In genomic region chr7:81565381-81566055, GRCm38 (mm10) we compare ENCODE assay signal across 9 mouse cellular contexts. TPM values are rescaled to one million over a fixed set of nuclear protein-coding genes. Genes with fewer than 3 reads are reported as not detected.
DNase-seq lines count a peak whose midpoint lies in the region; ATAC-seq lines count a peak whose summit lies in the region.
"Had no signal": no experiment of that assay in that cellular context is flagged by ENCODE, and none has a peak within 500 bp of the region (broad histone marks: within the 10 kb centered on the region; RNA-seq: fewer than 3 reads in every experiment).

No protein-coding gene starts in this region.

- H3K27me3 ChIP-seq in forebrain, embryonic 13.5 days = no peaks in the 10 kb centered on the region
- H3K27me3 ChIP-seq in forebrain, embryonic 10.5 days (ENCODE audit: poor library complexity, severe bottlenecking) = no peaks in the 10 kb centered on the region
- no peaks in the 10 kb centered on the region for H3K27me3 ChIP-seq in neural tube, embryonic 13.5 days

- peak; percentile 87 for ATAC-seq in forebrain, embryonic 13.5 days
- no peak for ATAC-seq in neural tube, embryonic 13.5 days (ENCODE audit: low read depth)

- no peak for DNase-seq in forebrain, embryonic 10.5 days (ENCODE audit: extremely low spot score, low spot score)
- no peak for DNase-seq in neural tube, embryonic 10.5 days (ENCODE audit: extremely low spot score, low spot score)
- peak; percentile 48 to 68 for DNase-seq in layer of hippocampus, adult 8-10 months (ENCODE audit: low spot score in 2 of 2)
- DNase-seq in right cerebral cortex, postnatal 36 days (ENCODE audit: low spot score in 2 of 2) = peak; percentile 16 to 36
- DNase-seq in kidney, adult 8-10 months = no peak
- no peak for DNase-seq in thymus, postnatal 14 days

- peaks cover 18% of the 10 kb centered on the region for H3K4me1 ChIP-seq in forebrain, embryonic 13.5 days
- H3K4me1 ChIP-seq in forebrain, embryonic 10.5 days = no peaks in the 10 kb centered on the region
- H3K4me1 ChIP-seq in neural tube, embryonic 13.5 days (replicated peaks) = peaks cover 2% of the 10 kb centered on the region; the same call in 1 of the 2 replicates

- no peaks in the 10 kb centered on the region for H3K36me3 ChIP-seq in forebrain, embryonic 13.5 days (ENCODE audit: poor library complexity, severe bottlenecking)
- H3K36me3 ChIP-seq in forebrain, embryonic 10.5 days (replicated peaks) = no peaks in the 10 kb centered on the region
- H3K36me3 ChIP-seq in neural tube, embryonic 13.5 days = no peaks in the 10 kb centered on the region

- H3K9ac ChIP-seq in forebrain, embryonic 13.5 days = no peak overlapping the region
- 0 out of 2 replicates have a peak overlapping the region, but pooled peaks have one; percentile 31 for H3K9ac ChIP-seq in neural tube, embryonic 13.5 days

- no peak overlapping the region for H3K4me3 ChIP-seq in forebrain, embryonic 13.5 days
- no peak overlapping the region for H3K4me3 ChIP-seq in forebrain, embryonic 10.5 days
- no peak overlapping the region for H3K4me3 ChIP-seq in neural tube, embryonic 13.5 days
- H3K4me3 ChIP-seq: erythroblast, embryonic 14.5 days had no signal

- WGBS in forebrain, embryonic 13.5 days = 67% methylated on average over 7 of the region's 7 CpGs
- 74% methylated on average over 7 of the region's 7 CpGs for WGBS in forebrain, embryonic 10.5 days
- WGBS in neural tube, embryonic 13.5 days = 66% methylated on average over 7 of the region's 7 CpGs

- no peaks in the 10 kb centered on the region for H3K9me3 ChIP-seq in forebrain, embryonic 13.5 days (replicated peaks)
- no peaks in the 10 kb centered on the region for H3K9me3 ChIP-seq in forebrain, embryonic 10.5 days
- H3K9me3 ChIP-seq in neural tube, embryonic 13.5 days = no peaks in the 10 kb centered on the region

- H3K4me2 ChIP-seq in forebrain, embryonic 13.5 days = no peak overlapping the region
- H3K4me2 ChIP-seq in neural tube, embryonic 13.5 days = no peak overlapping the region

- peak overlapping the region; percentile 69 for H3K27ac ChIP-seq in forebrain, embryonic 13.5 days
- H3K27ac ChIP-seq in forebrain, embryonic 10.5 days = no peak overlapping the region
- no peak overlapping the region for H3K27ac ChIP-seq in neural tube, embryonic 13.5 days (replicated peaks)

RNA-seq across cellular contexts. Expression of gene Fsd2, which starts 1.2 kb away (rescaled TPM):
- polyA plus RNA-seq in forebrain, embryonic 13.5 days (2015; fragmentation: Nextera tagmentation; extraction: Ambion mirVana) = 0.10 TPM in 2 replicates
- polyA plus RNA-seq in forebrain, embryonic 10.5 days (2016; fragmentation: Nextera tagmentation; extraction: Ambion mirVana) = 0.05 TPM in 2 replicates
- 0.10 and 0.29 TPM in 2 replicates for polyA plus RNA-seq in neural tube, embryonic 13.5 days (2015; fragmentation: Nextera tagmentation; extraction: Ambion mirVana)
- total RNA-seq in layer of hippocampus, adult 8-10 months (2022) = under 1 TPM; 0.27 to 0.33 (median 0.30) TPM
- polyA plus RNA-seq: erythroblast, embryonic 14.5 days had no signal

RNA-seq across cellular contexts. Expression of gene Whamm, which starts 5.5 kb away (rescaled TPM):
- polyA plus RNA-seq in forebrain, embryonic 13.5 days (2015; fragmentation: Nextera tagmentation; extraction: Ambion mirVana) = 4.1 and 4.5 TPM in 2 replicates
- 1.8 and 3.0 TPM in 2 replicates for polyA plus RNA-seq in forebrain, embryonic 10.5 days (2016; fragmentation: Nextera tagmentation; extraction: Ambion mirVana)
- 7.1 and 8.0 TPM in 2 replicates for polyA plus RNA-seq in neural tube, embryonic 13.5 days (2015; fragmentation: Nextera tagmentation; extraction: Ambion mirVana)
- 10 to 100 TPM; 20.6 to 23.8 (median 21.0) TPM for total RNA-seq in layer of hippocampus, adult 8-10 months (2022)

Comparison
In these comparisons a context has a peak if more than half of its experiments do, and no peak if none do; other contexts are left out.
1. DNase-seq: peak in layer of hippocampus, adult 8-10 months (2 of 2) and right cerebral cortex, postnatal 36 days (2 of 2); none in forebrain, embryonic 10.5 days (single experiment), neural tube, embryonic 10.5 days (single experiment), kidney, adult 8-10 months (0 of 2) and thymus, postnatal 14 days (single experiment).